Mouse (Mus musculus) kidney, adult 18-20 months (tissue): ENCODE results near the gene I0C0044D17Rik.

ENCODE experiments used
- DNase-seq: peaks from one replicate; pipeline ENCODE4 v3.0.0; 2021

Gene I0C0044D17Rik

GRCm38 (mm10) chr4:98826701-98827100 lies 3.1 kb upstream of the I0C0044D17Rik start:
- DNase-seq, result no peak

GRCm38 (mm10) chr4:98823047-98823446 lies 593 bp downstream of the I0C0044D17Rik start:
- no peak for DNase-seq

- DNase-seq, result no peak
Measured at GRCm38 (mm10) chr4:98822478-98822877, 1.2 kb downstream of the I0C0044D17Rik start.

DNA sequence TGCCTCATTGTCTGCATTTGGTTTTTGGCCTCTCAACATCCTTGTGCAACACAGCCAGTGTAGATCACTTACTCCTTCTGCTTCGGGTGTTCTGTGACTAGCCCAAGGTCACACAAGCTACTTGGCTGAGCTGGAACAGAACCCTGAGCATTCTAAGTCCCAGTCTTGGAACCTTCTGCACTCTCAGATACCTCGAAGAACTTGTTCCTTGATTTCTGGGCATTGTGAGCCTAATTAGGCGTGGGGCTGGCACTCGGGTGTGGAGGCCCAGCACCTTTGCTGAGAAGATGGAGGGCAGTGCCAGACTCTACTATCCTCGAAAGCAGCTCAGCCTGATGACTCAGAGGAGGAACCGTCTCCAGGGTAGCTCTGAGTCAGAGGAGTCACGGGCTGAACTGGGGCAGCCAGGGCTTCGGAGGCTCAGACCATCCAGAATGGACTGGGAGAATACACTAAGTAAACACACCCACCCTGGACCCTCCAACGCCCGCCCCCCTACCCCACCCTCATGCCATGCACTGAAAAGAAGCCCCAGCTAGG lies 4.4 kb downstream of the I0C0044D17Rik start:
- no peak for DNase-seq

- peak; percentile 50 for DNase-seq
Measured at GRCm38 (mm10) chr4:98817184-98817911, 6.3 kb downstream of the I0C0044D17Rik start, which contains the start of gene Kank4. Kank4 (minus strand) TSS chr4:98817537.

DNA sequence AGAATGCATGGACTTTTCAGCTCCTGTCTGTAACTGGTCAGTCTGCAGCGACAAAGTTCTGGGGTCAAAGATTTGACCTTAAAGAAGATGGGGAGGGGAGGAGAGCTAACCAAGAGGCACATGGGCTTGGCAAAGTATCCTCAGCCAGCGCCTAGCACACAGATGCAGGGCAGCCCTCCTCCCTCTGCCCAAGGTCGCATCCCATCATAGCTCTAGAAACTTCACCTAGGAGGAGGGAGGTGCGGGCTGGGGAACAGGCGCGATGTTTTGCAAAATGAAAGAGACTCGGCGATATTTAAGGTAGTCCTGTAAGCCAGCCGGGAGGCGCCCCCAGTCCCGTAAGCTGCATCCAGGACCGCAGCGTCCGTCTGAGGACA lies 6.8 kb downstream of the I0C0044D17Rik start:
- no peak for DNase-seq

DNA sequence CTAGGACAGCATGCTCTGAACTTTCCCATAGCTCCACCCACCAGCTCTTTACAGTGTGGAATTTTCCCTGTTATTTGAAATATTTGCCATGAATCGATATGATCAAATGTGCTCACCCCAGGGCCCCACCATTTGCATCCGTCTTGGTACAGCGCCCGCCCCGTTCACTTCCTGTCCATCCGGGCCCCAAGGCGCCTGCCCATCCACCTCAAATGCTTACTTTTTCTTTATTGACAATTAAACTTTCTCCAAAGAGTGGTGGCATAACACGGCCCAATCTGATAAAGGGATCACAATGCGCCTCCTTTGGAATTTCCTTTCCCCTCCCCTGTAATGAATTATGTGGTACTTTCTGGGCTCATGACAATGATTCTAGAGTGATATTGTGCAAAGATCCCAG lies 17.3 kb downstream of the I0C0044D17Rik start:
- DNase-seq, result peak; percentile 27

DNA sequence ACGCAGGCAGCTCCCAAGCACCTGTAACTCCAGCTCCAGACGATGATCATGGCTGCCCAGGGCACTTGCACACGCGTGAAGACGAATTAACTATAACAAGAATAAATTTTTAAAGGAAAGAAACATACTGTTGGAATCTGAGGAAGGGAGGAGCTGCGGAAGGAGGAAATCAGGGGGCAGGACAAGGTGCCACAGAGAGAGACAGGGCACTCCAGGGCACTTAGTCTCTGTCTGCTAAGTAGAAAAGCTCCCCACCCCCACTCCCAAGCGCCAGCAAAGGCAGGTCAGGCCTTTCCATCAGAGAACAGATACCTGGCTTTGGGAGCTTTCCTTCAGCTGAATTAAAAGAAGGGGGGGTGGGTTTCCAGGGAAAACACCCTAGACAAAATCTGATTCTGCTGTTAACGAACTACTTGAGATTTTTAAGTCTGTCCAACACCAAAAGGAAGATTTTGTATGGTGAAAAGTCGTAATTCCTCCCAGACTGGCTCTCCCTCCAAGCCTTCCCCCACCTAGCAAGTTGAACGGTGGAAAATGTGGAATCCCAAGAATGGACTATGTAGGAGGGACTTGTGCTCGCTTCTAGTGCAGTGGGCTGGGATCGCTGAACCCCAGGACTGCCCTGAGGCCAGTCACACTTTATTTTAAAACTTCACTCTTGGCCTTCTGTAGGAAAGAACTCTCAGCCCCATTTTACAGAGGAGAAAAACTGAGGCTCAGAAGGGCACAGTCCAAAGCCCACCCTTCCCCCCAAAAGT lies 18.2 kb downstream of the I0C0044D17Rik start:
- no peak for DNase-seq

DNA sequence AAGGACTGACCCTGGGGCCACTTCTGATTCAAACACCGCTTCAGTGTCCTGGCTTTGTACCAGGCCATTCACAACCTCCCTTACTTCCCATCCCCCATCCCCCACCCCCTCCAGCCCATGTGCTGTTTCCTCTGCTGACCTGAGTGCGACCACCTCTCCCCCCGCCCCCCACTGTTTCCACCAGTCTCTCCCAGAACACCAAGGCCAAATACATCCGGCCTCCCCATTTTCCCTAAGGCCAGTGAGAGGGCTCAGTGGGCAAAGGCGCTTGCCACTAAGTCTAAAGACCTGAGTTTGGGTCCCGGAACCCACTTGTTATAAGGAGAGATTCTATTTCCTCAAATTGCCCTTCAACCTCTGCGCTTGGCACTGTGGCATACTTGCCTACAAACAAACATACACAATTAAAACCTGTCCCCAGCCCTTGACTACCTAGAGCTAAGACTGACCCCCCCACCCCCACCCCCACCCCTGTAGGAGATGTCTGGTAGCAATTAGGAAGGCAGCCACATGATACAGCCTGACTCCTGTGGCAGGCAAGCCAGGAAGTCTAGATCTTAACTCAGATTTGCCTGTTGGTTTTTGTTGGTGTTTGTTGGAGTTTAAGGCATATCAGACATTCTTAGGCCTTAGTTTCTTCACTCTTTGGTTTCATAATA lies 19.0 kb downstream of the I0C0044D17Rik start:
- no peak for DNase-seq

- DNase-seq, result no peak
Measured at GRCm38 (mm10) chr4:98801775-98802174, 21.9 kb downstream of the I0C0044D17Rik start.

DNA sequence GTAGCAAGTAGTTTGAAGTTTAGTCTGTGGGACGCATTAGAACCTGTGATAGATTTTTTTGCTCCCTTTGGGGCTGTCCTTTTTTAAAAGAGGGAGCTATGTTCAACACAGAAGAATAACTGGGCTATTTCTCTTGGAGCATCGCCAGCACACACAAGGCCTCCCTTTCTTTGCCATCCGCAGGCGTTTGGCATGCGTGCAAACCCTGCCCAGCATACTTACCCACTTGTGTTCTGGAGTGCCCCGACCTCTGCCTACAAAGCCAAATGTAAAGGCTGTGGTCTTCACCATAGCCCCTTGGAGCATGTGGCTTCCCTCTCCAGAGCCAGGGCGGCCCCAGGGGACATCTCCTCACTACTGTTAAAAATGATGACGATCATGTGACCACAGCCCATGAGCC lies 22.8 kb downstream of the I0C0044D17Rik start:
- no peak for DNase-seq

DNA sequence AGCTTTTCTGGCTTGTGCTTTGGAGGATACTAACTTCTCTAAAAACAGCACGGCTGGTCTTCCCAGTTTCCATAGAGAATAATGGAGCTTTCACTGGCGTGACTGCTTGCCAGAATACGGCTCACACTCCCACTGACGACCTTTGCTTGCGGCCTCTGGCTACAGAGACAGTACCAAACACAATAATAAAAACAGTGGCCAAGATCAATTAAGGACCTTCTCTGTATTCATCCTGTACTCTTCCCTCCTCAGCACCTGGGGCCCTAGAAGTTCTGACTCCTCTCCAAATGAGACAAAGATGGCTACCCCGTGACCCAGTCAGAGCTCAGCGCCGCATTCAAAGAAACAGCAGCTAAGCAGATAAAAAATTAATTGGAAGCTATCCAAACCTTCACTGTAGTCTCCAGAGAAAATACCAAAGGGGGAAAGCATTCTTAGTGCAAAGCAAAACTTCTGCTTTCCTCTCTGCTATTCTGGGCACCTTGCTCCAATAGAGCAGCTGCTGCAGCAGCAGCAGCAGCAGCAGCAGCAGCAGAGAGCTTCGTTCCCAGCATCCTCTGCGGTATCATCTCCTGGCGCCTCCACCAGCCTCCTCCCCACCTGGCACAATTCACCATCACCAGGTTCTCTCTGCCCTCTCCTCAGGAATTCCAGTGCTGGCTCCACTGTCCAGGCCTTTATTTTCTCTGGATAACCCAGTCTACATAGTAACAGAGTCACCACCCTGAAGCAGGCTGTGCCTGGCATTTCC lies 26.9 kb downstream of the I0C0044D17Rik start:
- DNase-seq, result no peak

GRCm38 (mm10) chr4:98795241-98795640 lies 28.4 kb downstream of the I0C0044D17Rik start:
- DNase-seq, result no peak

DNA sequence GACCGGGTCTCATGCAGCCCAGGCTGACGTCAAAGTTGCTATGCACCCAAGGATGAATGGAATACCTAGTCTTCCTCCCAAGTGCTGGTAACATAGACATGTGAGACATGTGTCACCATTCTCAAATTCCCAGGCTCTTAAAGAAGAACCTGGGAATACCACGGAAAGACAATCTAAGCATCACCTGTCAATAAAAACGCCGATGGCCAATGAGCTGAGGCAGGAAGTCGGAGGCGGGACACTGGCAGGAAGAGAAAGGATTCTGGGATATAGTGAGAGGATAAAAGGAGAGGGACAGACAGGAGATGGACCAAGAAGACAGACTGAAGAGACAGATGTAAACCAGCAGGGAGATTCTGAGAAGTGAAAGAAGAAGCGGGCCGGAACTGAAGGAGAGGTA lies 30.2 kb downstream of the I0C0044D17Rik start:
- DNase-seq, result no peak

GRCm38 (mm10) chr4:98790721-98791120 lies 32.9 kb downstream of the I0C0044D17Rik start:
- no peak for DNase-seq

DNA sequence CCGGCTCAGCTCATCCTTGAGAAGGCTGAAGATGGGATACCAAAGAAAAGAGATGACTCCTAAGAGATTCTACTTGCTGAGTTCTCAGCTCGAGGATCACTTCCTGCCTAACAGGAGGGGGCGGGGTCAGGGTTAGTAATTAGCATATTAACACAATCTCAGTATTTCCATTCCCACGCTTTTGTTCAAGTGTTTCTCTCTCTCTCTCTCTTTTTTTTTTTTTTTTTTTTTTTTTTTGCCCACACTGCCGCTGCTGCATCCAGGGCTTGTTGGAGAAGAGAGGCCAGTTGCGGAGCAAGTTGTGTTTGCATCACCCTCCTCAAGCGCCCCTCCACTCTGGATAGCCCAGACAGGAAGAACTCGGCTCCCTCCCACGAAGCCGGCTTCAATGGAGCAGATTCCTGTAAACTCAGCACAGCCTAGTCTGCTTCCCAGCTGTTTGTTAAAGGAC lies 33.8 kb downstream of the I0C0044D17Rik start:
- DNase-seq, result peak; percentile 15

- no peak for DNase-seq
Measured at GRCm38 (mm10) chr4:98789133-98789765, 34.4 kb downstream of the I0C0044D17Rik start.

- DNase-seq, result no peak
Measured at GRCm38 (mm10) chr4:98786281-98786680, 37.4 kb downstream of the I0C0044D17Rik start.

DNA sequence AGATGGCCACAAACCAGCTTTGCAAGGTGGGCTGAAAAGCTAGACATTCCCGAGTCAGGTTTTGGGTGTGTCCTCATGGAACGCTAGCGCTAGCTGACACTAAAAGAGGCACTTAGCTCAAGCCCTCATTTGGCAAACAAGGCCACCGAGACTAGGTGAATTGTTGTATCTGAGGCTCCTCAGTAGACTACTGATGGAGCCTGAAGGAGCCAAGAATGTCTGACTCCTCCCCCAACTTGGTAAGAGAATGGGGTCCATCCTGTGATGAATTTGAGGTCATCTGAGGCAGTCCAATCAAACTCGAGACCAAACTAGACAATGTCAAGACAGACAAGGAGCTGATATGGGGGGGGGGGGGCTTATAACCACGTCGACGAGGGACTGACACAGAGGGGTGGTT lies 37.8 kb downstream of the I0C0044D17Rik start:
- DNase-seq, result no peak

DNA sequence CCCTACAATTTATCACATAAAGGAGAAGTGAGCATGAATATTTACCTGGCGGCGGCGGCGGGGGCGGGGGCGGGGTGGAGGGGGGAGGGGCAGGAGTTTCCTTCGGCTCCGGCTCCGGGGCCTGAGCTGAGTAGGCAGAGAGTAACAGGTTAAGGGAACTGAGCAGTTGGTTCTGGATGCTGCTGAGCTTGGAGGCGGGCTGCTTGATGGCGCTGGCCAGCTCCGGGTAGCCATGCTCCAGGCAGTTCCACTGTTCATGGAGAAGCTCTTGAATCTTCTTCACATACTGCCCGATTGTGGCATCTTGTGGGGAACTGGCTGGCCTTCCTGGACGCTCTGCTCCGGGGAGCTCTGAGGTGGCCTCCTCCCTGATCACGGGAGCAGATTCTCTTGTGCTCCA lies 45.4 kb downstream of the I0C0044D17Rik start:
- no peak for DNase-seq

DNA sequence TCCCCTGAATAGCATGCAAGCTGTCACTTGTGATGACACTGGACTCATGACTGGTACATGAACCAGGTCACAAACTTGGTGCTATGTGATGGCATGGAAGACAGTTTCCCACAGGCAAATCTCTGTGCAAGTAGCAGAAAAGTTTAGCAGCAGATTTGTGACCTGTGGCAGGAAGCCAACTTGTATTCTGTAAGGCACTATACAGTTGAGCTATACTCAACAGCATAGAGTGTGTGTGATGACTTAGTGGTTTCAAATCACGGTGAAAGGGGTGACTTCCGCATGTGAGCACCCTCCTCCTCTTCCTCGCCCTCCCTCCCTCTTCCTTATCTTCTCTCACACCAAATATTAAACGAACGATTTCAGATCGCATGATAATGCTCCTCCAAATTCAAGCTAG lies 46.2 kb downstream of the I0C0044D17Rik start:
- no peak for DNase-seq
